Mouse (Mus musculus): Measurements from ENCODE around the gene Snx7. TPM values are rescaled to one million over a fixed set of nuclear protein-coding genes. Genes with fewer than 3 reads are reported as not detected.

Gene Snx7
- total and polyA plus RNA-seq, 3 experiments, result 5.0 to 6.2 (median 5.9) TPM

DNA sequence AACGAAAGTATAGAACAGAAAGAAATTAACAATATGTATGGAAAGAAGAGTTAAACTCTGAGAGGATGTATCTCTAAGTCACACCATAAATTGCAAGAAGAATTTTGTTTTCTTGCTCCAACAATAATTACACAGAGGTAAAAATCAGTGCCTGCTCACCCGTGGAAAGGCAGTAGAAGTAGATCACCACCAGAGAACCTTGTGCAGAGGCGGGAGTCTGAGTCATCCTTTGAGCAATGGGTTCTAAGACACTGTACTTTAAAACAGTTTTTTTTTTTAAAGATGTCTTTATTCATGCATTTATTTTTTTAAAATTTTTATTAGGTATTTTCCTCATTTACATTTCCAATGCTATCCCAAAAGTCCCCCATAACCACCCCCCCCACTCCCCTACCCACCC is 9.7 kb downstream of the Snx7 start:
- no peak for DNase-seq
- H3K36me3 ChIP-seq (ENCODE audit: control insufficient read depth, insufficient read depth, low read length), result no peaks in the 10 kb centered on the region
- intact Hi-C loops (cut with DNase I), result no loop called here
- no peak overlapping the region for H3K9ac ChIP-seq (ENCODE audit: low read depth, low read length)
- H3K4me1 ChIP-seq (ENCODE audit: control insufficient read depth, insufficient read depth, low read length), result no peaks in the 10 kb centered on the region; the same call in 1 of the 2 replicates
- no peaks in the 10 kb centered on the region for H3K27me3 ChIP-seq (ENCODE audit: control insufficient read depth, insufficient read depth, low read length)
- no peaks in the 10 kb centered on the region; the same call in 1 of the 2 replicates for H3K79me2 ChIP-seq (replicated peaks; ENCODE audit: control insufficient read depth, insufficient read depth, low read length)
- WGBS, result 94% methylated on average over 3 of the region's 3 CpGs
- H3K4me3 ChIP-seq, result no peak overlapping the region
- no peak overlapping the region for H3K27ac ChIP-seq
- TF ChIP-seq CTCF (IDR thresholded peaks at IDR 0.05), result no peak
- TF ChIP-seq EP300 (IDR thresholded peaks at IDR 0.05; ENCODE audit: insufficient read depth, low read depth, low read length), result no peak
- no peak for TF ChIP-seq POLR2A (IDR thresholded peaks at IDR 0.05; ENCODE audit: insufficient read depth, low read depth, low read length)

DNA sequence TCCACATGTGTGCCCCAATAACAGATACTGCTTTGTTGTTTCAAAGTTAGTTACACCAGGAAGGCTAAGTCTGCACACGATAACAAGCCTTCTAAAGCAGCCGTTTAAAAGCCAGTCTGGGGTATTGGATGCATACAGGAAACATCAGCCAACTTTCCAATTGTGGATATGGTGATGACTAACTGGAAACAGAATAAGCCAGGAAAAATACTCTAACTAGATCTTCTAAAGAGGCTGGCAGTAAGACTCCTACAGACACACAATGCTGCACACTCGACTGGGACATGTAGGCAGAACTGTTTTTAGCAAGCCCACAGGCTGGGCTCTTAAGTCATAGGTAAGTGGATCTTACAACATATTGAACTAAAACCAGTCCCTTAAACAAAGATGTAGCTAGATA is 15.0 kb downstream of the Snx7 start:
- Histone ChIP-seq H3K27me3 (ENCODE audit: control insufficient read depth, insufficient read depth, low read length) (no peaks in the 10 kb centered on the region), H3K4me3 (no peak overlapping the region), H3K79me2 (replicated peaks; ENCODE audit: control insufficient read depth, insufficient read depth, low read length) (no peaks in the 10 kb centered on the region; the same call in 1 of the 2 replicates), H3K36me3 (ENCODE audit: control insufficient read depth, insufficient read depth, low read length) (no peaks in the 10 kb centered on the region; the same call in 1 of the 2 replicates), H3K27ac (no peak overlapping the region), H3K4me1 (ENCODE audit: control insufficient read depth, insufficient read depth, low read length) (peaks cover 1% of the 10 kb centered on the region; the same call in 1 of the 2 replicates), H3K9ac (ENCODE audit: low read depth, low read length) (no peak overlapping the region)
- DNase-seq, result no peak
- WGBS, result 30% methylated on average over 3 of the region's 3 CpGs
- no peak for TF ChIP-seq EP300 (IDR thresholded peaks at IDR 0.05; ENCODE audit: insufficient read depth, low read depth, low read length)
- no peak for TF ChIP-seq CTCF (IDR thresholded peaks at IDR 0.05)
- TF ChIP-seq POLR2A (IDR thresholded peaks at IDR 0.05; ENCODE audit: insufficient read depth, low read depth, low read length), result no peak
- intact Hi-C loops (cut with DNase I), result no loop called here

DNA sequence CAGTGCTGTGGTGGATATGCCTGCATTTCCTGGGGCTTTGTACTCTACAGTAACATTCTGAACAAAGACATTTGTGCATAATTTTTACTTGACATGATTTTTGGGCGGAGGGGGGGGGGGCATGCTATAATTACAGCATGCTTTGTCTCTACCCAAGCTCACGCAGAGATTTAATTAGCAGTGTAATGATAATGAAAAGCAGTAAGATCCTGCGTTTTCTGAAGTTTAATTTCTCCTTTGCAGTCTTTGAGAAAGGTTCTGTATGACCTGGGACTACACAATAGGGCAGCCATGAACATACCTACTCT is 16.7 kb downstream of the Snx7 start:
- H3K36me3 ChIP-seq (ENCODE audit: control insufficient read depth, insufficient read depth, low read length), result no peaks in the 10 kb centered on the region; the same call in 1 of the 2 replicates
- intact Hi-C loops (cut with DNase I), result no loop called here
- TF ChIP-seq POLR2A (IDR thresholded peaks at IDR 0.05; ENCODE audit: insufficient read depth, low read depth, low read length) (no peak), EP300 (IDR thresholded peaks at IDR 0.05; ENCODE audit: insufficient read depth, low read depth, low read length) (no peak), CTCF (IDR thresholded peaks at IDR 0.05) (no peak)
- H3K4me1 ChIP-seq (ENCODE audit: control insufficient read depth, insufficient read depth, low read length), result peaks cover 1% of the 10 kb centered on the region; the same call in 1 of the 2 replicates
- H3K27me3 ChIP-seq (ENCODE audit: control insufficient read depth, insufficient read depth, low read length), result no peaks in the 10 kb centered on the region
- H3K4me3 ChIP-seq, result no peak overlapping the region
- DNase-seq, result no peak
- no peaks in the 10 kb centered on the region; the same call in 1 of the 2 replicates for H3K79me2 ChIP-seq (replicated peaks; ENCODE audit: control insufficient read depth, insufficient read depth, low read length)
- H3K9ac ChIP-seq (ENCODE audit: low read depth, low read length), result no peak overlapping the region
- H3K27ac ChIP-seq, result no peak overlapping the region
- WGBS, result 89% methylated on average over 3 of the region's 3 CpGs

DNA sequence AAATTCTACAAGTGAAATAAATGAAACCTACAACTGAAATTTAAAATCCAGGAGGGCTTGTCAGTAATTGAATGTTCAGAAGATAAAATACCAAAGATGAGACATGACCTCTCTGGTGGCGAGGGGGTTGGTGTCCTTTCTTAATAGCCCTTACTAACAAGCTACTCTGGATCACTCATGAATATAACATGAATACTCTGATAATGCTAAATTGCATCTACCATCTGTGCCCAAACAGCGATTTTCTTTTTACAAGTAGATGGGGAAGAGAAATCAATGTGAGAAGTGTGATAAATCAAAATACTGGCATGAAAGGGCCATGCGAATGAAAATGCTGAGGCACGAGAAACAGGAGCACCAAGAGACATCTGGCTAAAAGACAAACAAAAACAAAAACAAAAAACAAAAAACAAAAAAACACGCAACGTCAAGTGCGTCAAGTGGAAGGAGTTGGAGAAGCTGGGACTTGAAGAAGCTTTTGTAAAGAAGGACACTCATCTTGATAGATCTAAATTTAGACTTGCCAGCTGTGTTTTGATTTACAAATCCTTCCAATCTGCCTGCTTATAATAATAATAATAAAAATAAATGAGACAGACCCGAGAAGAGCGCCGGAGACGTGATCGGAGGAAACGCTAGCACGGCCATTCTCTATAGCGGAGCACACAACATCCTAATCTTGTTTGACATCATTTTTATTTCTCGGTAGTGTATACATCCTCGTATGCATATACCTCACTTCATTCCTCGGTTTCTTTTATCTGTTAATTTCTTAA is 17.3 kb downstream of the Snx7 start:
- TF ChIP-seq POLR2A (IDR thresholded peaks at IDR 0.05; ENCODE audit: insufficient read depth, low read depth, low read length), result no peak
- no peak for TF ChIP-seq CTCF (IDR thresholded peaks at IDR 0.05)
- no peak for TF ChIP-seq EP300 (IDR thresholded peaks at IDR 0.05; ENCODE audit: insufficient read depth, low read depth, low read length)
- no peak overlapping the region for H3K9ac ChIP-seq (ENCODE audit: low read depth, low read length)
- WGBS, result 93% methylated on average over 18 of the region's 18 CpGs
- DNase-seq, result no peak
- peaks cover 1% of the 10 kb centered on the region; the same call in 1 of the 2 replicates for H3K4me1 ChIP-seq (ENCODE audit: control insufficient read depth, insufficient read depth, low read length)
- H3K4me3 ChIP-seq, result no peak overlapping the region
- H3K27ac ChIP-seq, result no peak overlapping the region
- H3K36me3 ChIP-seq (ENCODE audit: control insufficient read depth, insufficient read depth, low read length), result no peaks in the 10 kb centered on the region; the same call in 1 of the 2 replicates
- H3K79me2 ChIP-seq (replicated peaks; ENCODE audit: control insufficient read depth, insufficient read depth, low read length), result no peaks in the 10 kb centered on the region; the same call in 1 of the 2 replicates
- H3K27me3 ChIP-seq (ENCODE audit: control insufficient read depth, insufficient read depth, low read length), result no peaks in the 10 kb centered on the region
- intact Hi-C loops (cut with DNase I), result no loop called here

DNA sequence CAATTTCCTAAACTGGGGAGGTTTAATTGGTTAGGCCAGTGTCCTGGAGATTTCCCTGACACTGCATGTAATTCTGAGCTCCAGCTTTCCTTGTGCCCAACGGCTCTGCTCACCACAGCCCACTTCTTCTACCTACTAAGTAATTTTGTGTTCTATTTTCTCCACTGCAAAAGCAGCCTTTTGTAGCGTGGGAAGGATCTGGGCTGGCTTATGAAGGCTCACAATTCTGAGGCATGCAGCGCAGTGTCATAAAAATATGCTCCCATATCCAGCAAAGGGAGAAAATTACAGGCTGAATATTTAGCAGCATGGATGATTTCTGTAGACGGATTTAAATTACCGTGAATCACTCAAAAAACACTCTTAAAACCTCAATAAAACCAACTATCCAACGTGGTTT is 19.9 kb downstream of the Snx7 start:
- Histone ChIP-seq H3K4me1 (ENCODE audit: control insufficient read depth, insufficient read depth, low read length) (0 out of 2 replicates have a peak, but pooled peaks cover 1% of the 10 kb centered on the region), H3K79me2 (replicated peaks; ENCODE audit: control insufficient read depth, insufficient read depth, low read length) (no peaks in the 10 kb centered on the region; the same call in 1 of the 2 replicates), H3K36me3 (ENCODE audit: control insufficient read depth, insufficient read depth, low read length) (no peaks in the 10 kb centered on the region; the same call in 1 of the 2 replicates), H3K27ac (no peak overlapping the region), H3K9ac (ENCODE audit: low read depth, low read length) (no peak overlapping the region), H3K27me3 (ENCODE audit: control insufficient read depth, insufficient read depth, low read length) (no peaks in the 10 kb centered on the region), H3K4me3 (no peak overlapping the region)
- TF ChIP-seq EP300 (IDR thresholded peaks at IDR 0.05; ENCODE audit: insufficient read depth, low read depth, low read length) (no peak), POLR2A (IDR thresholded peaks at IDR 0.05; ENCODE audit: insufficient read depth, low read depth, low read length) (no peak), CTCF (IDR thresholded peaks at IDR 0.05) (no peak)
- 90% methylated on average over 6 of the region's 6 CpGs for WGBS
- intact Hi-C loops (cut with DNase I), result no loop called here
- DNase-seq, result no peak

DNA sequence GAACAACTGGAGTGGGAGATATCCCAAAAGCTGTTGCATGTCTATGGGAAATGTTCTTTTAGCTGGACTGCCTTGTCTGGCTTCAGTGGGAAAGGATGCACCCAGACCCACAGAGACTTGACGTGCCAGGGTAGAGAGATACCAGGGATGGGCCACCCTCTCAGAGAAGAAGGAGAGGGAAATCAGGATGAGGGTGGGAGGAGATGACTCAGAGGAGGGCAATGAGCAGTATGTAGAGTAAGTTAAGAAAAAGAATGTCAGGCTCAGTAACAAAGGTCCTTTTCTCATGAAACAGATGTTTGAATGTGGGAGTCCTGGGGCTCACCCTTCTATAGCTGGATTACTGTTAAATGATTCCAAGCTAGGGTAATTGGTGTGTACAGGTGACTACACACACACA is 26.1 kb downstream of the Snx7 start:
- H3K9ac ChIP-seq (ENCODE audit: low read depth, low read length), result no peak overlapping the region
- no peak for DNase-seq
- intact Hi-C loops (cut with DNase I), result no loop called here
- no peak overlapping the region for H3K4me3 ChIP-seq
- TF ChIP-seq CTCF (IDR thresholded peaks at IDR 0.05) (no peak), EP300 (IDR thresholded peaks at IDR 0.05; ENCODE audit: insufficient read depth, low read depth, low read length) (no peak), POLR2A (IDR thresholded peaks at IDR 0.05; ENCODE audit: insufficient read depth, low read depth, low read length) (no peak)
- H3K36me3 ChIP-seq (ENCODE audit: control insufficient read depth, insufficient read depth, low read length), result no peaks in the 10 kb centered on the region
- H3K27ac ChIP-seq, result no peak overlapping the region
- H3K4me1 ChIP-seq (ENCODE audit: control insufficient read depth, insufficient read depth, low read length), result no peaks in the 10 kb centered on the region
- no peaks in the 10 kb centered on the region for H3K27me3 ChIP-seq (ENCODE audit: control insufficient read depth, insufficient read depth, low read length)
- H3K79me2 ChIP-seq (replicated peaks; ENCODE audit: control insufficient read depth, insufficient read depth, low read length), result no peaks in the 10 kb centered on the region
- WGBS, result 83% methylated on average over 1 of the region's 1 CpGs
